Mouse (Mus musculus) midbrain, postnatal 0 days (tissue): Measurements from ENCODE around the gene Banp. TPM values are rescaled to one million over a fixed set of nuclear protein-coding genes. Genes with fewer than 3 reads are reported as not detected.
A peak's percentile ranks its signal among the peaks of the same experiment; 100 is the strongest.

Experiments
- ATAC-seq: fragments of 200-750 bp; cut with Nextera tagmentation; 2 replicates; pipeline ENCODE4 v1.8.0; 2017; ENCODE audit warnings: moderate number of reproducible peaks, mild to moderate bottlenecking, moderate TSS enrichment, moderate library complexity; ENCODE audit not compliant: low FRiP score
- DNase-seq: peaks from one replicate; pipeline ENCODE4 v3.0.0-alpha.2; 2015; ENCODE audit warnings: low spot score
- H3K27ac ChIP-seq: fragments of 300-500 bp; sonication (generic); 2 replicates; pipeline ENCODE4 v1.5.1; 2014; ENCODE audit warnings: low read depth, mild to moderate bottlenecking, low read length, mixed read lengths
- H3K27me3 ChIP-seq: fragments of 300-500 bp; sonication (generic); 2 replicates; pipeline ENCODE4 v1.6.1; 2014; ENCODE audit warnings: low read length, control low read depth, mixed read lengths; ENCODE audit not compliant: insufficient read depth
- H3K36me3 ChIP-seq: fragments of 300-500 bp; sonication (generic); 2 replicates; pipeline ENCODE4 v1.6.1; 2014; ENCODE audit warnings: low read length, control low read depth, mixed read lengths; ENCODE audit not compliant: insufficient read depth
- H3K4me1 ChIP-seq: fragments of 300-500 bp; sonication (generic); 2 replicates; pipeline ENCODE4 v1.6.1; 2014; ENCODE audit warnings: mild to moderate bottlenecking, control low read depth, antibody characterized with exemption, low read length, mixed read lengths; ENCODE audit not compliant: insufficient read depth
- H3K4me2 ChIP-seq: fragments of 300-500 bp; sonication (generic); 2 replicates; pipeline ENCODE4 v1.6.1; 2014; ENCODE audit warnings: low read depth, mild to moderate bottlenecking, low read length, mixed read lengths; ENCODE audit not compliant: poor library complexity, severe bottlenecking
- H3K4me3 ChIP-seq: fragments of 300-500 bp; sonication (generic); 2 replicates; pipeline ENCODE4 v1.5.1; 2014; ENCODE audit warnings: low read depth, mild to moderate bottlenecking, low read length, moderate library complexity
- H3K9ac ChIP-seq: fragments of 300-500 bp; sonication (generic); replicated peaks from 2 replicates; pipeline ENCODE4 v1.6.1; 2014; ENCODE audit warnings: mild to moderate bottlenecking, low read length, moderate library complexity, mixed read lengths; ENCODE audit not compliant: poor library complexity, severe bottlenecking
- H3K9me3 ChIP-seq: fragments of 300-500 bp; sonication (generic); 2 replicates; pipeline ENCODE4 v1.6.1; 2016; ENCODE audit warnings: low read length, control low read depth
- CTCF ChIP-seq: IDR thresholded peaks from 2 replicates; pipeline ENCODE4 v1.5.1; 2016; ENCODE audit warnings: antibody characterized with exemption, mild to moderate bottlenecking
- WGBS: fragments of 180-500 bp; shearing (Covaris S2); extraction: QIAGEN DNeasy Blood & Tissue Kit; methylation state at CpG from one replicate; pipeline ENCODE4 v1.1.7; 2014; 5-methylcytosine and 5-hydroxymethylcytosine counted together
- polyA plus RNA-seq: library from polyadenylated mRNA; unstranded; fragments of >200 nt; fragmentation: Nextera tagmentation; extraction: Ambion mirVana; gene quantifications from 2 replicates; pipeline ENCODE4 v1.2.1, GENCODE M21; 2015
- total RNA-seq: library from RNA; depleted of rRNA; stranded (reverse); fragments of >200 nt; gene quantifications from 2 replicates; pipeline ENCODE4 v1.2.3, GENCODE M21; 2014

The Banp gene
- total and polyA plus RNA-seq, 2 experiments from 2014 or later: 24.8 to 51.6 TPM

- Histone ChIP-seq H3K36me3 (no peaks in the 10 kb centered on the region), H3K4me3 (no peak overlapping the region), H3K27ac (no peak overlapping the region), H3K9me3 (no peaks in the 10 kb centered on the region), H3K27me3 (no peaks in the 10 kb centered on the region), H3K9ac (0 out of 2 replicates have a peak overlapping the region, but pooled peaks have one; percentile 13), H3K4me1 (no peaks in the 10 kb centered on the region), H3K4me2 (no peak overlapping the region)
- no peak for DNase-seq
- no peak for ATAC-seq
- TF ChIP-seq CTCF: no peak
- 90% methylated on average over 6 of the region's 6 CpGs for WGBS
Observed at GRCm38 (mm10) chr8:121911400-121911799, 38.1 kb upstream of the Banp start.

- no peaks in the 10 kb centered on the region for H3K27me3 ChIP-seq
- no peaks in the 10 kb centered on the region for H3K36me3 ChIP-seq
- no peak overlapping the region for H3K4me2 ChIP-seq
- no peak for TF ChIP-seq CTCF
- no peaks in the 10 kb centered on the region for H3K4me1 ChIP-seq
- 0 out of 2 replicates have a peak overlapping the region, but pooled peaks have one; percentile 13 for H3K9ac ChIP-seq
- 55% methylated on average over 7 of the region's 7 CpGs for WGBS
- ATAC-seq (no peak), DNase-seq (no peak)
- no peak overlapping the region for H3K27ac ChIP-seq
- no peaks in the 10 kb centered on the region for H3K9me3 ChIP-seq
- no peak overlapping the region for H3K4me3 ChIP-seq
Observed at GRCm38 (mm10) chr8:121911987-121912386, 37.6 kb upstream of the Banp start.

GRCm38 (mm10) chr8:121912831-121913230 lies 36.7 kb upstream of the Banp start:
- Histone ChIP-seq H3K9me3 (no peaks in the 10 kb centered on the region), H3K9ac (no peak overlapping the region), H3K4me2 (no peak overlapping the region), H3K4me3 (no peak overlapping the region), H3K4me1 (no peaks in the 10 kb centered on the region), H3K27ac (no peak overlapping the region), H3K27me3 (no peaks in the 10 kb centered on the region), H3K36me3 (no peaks in the 10 kb centered on the region)
- no peak for DNase-seq
- no peak for ATAC-seq
- no peak for TF ChIP-seq CTCF
- 69% methylated on average over 3 of the region's 3 CpGs for WGBS

GRCm38 (mm10) chr8:121913378-121913777 lies 36.2 kb upstream of the Banp start:
- no peak for ATAC-seq
- Histone ChIP-seq H3K36me3 (no peaks in the 10 kb centered on the region), H3K4me2 (no peak overlapping the region), H3K4me1 (no peaks in the 10 kb centered on the region), H3K9ac (no peak overlapping the region), H3K27me3 (no peaks in the 10 kb centered on the region), H3K27ac (no peak overlapping the region), H3K9me3 (no peaks in the 10 kb centered on the region), H3K4me3 (no peak overlapping the region)
- WGBS: 73% methylated on average over 8 of the region's 8 CpGs
- no peak for TF ChIP-seq CTCF
- no peak for DNase-seq

- no peak for DNase-seq
- whole genome bisulfite sequencing: 87% methylated on average over 4 of the region's 4 CpGs
- Histone ChIP-seq H3K36me3 (no peaks in the 10 kb centered on the region), H3K27me3 (no peaks in the 10 kb centered on the region), H3K4me2 (no peak overlapping the region), H3K4me1 (no peaks in the 10 kb centered on the region), H3K9me3 (no peaks in the 10 kb centered on the region), H3K27ac (no peak overlapping the region), H3K9ac (no peak overlapping the region), H3K4me3 (no peak overlapping the region)
- no peak for TF ChIP-seq CTCF
- ATAC-seq: no peak
Observed at GRCm38 (mm10) chr8:121919158-121919557, 30.4 kb upstream of the Banp start.

GRCm38 (mm10) chr8:121919731-121920130 lies 29.8 kb upstream of the Banp start:
- H3K4me3 ChIP-seq: no peak overlapping the region
- DNase-seq (no peak), ATAC-seq (no peak)
- H3K27me3 ChIP-seq: no peaks in the 10 kb centered on the region
- no peak for TF ChIP-seq CTCF
- H3K9ac ChIP-seq: no peak overlapping the region
- no peaks in the 10 kb centered on the region for H3K9me3 ChIP-seq
- no peak overlapping the region for H3K4me2 ChIP-seq
- 65% methylated on average over 3 of the region's 3 CpGs for WGBS
- no peaks in the 10 kb centered on the region for H3K36me3 ChIP-seq
- no peak overlapping the region for H3K27ac ChIP-seq
- no peaks in the 10 kb centered on the region for H3K4me1 ChIP-seq
